Mouse (Mus musculus) heart, postnatal 0 days (tissue): Measurements from ENCODE around the gene Tyw1.

Experiments used
- CTCF ChIP-seq: IDR thresholded peaks from 2 replicates; pipeline ENCODE4 v1.5.1; 2016; ENCODE audit warnings: antibody characterized with exemption, control low read depth, low read depth
- EP300 ChIP-seq: IDR thresholded peaks from 2 replicates; pipeline ENCODE4 v1.6.1; 2016; ENCODE audit warnings: antibody characterized with exemption, low read depth

DNA sequence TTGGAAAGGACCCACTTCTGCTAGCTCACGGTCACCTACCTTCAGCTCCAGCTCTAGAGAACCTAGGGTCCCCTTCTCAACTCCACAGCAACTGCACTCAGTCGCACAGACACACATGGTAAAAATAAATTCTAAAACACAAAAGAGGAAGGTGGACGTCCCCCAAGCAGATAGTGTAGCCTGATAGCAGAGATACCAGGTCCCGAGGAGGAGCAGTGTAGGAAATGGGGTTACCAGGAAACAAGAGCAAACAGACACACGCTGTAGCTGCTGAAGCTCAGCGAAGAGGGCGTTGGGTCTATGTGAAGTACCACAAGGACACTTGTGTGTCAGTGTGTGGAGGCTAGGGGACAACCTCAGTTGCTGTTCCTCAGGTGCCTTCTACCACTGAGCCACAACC lies 89.6 kb downstream of the Tyw1 start:
- TF ChIP-seq CTCF: no peak
- TF ChIP-seq EP300: no peak
